ENCODE assay signal across 14 mouse cellular contexts in the genomic region with DNA sequence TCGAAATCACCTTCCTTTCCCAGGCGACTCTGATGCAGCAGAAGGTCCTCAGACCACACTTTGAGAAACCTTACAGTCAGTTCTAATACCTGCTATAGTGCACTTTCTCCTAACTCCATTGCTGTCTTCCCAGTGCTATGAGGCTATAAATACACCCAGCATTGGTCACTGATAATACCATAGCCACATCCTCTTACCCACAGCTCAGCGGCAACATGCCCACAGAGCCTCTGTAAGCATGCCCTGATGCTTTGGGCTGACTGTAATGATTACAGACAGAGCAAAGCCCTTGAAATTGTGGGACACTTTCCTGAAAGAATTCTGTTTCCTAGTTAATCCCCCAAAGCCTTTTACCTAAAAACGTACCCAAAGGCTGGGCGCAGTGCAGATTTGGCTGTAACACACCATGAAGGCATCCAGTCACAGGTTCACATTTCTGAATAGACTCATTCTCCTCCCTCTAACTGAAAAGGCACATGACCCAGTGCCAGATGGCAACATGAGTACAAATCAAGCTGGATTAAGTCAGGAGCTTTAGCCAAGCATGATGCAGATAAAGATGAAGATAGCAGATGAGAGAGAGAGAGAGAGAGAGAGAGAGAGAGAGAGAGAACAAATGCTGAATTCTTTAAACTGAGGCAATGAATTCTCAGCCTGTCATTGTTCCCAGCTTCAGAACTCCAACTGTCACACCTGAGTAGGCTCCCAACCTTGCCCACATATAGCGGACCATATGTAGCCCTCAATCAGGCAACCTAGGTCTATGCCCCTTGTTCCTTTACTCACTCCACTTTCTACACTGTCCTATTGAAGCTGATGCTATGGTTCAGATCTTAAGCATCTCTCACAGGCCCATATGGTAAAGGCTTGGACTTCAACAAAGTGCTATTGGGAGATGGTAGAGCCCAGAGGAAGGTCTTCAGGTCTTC. TPM values are rescaled to one million over a fixed set of nuclear protein-coding genes. Genes with fewer than 3 reads are reported as not detected.
DNase-seq lines count a peak whose midpoint lies in the region; ATAC-seq and TF ChIP-seq lines count a peak whose summit lies in the region.
"Had no signal": no experiment of that assay in that cellular context is flagged by ENCODE, and none has a peak within 500 bp of the region (broad histone marks: within the 10 kb centered on the region; RNA-seq: fewer than 3 reads in every experiment).

No protein-coding gene starts in this region.

- no peaks in the 10 kb centered on the region for H3K36me3 ChIP-seq in embryonic facial prominence, embryonic 12.5 days
- H3K36me3 ChIP-seq in embryonic facial prominence, embryonic 10.5 days (replicated peaks), result no peaks in the 10 kb centered on the region
- no peaks in the 10 kb centered on the region for H3K36me3 ChIP-seq in midbrain, postnatal 0 days (ENCODE audit: insufficient read depth, low read length)
- H3K36me3 ChIP-seq: neural tube, embryonic 12.5 days had no signal

- no peaks in the 10 kb centered on the region for H3K27me3 ChIP-seq in embryonic facial prominence, embryonic 12.5 days
- no peaks in the 10 kb centered on the region for H3K27me3 ChIP-seq in embryonic facial prominence, embryonic 10.5 days (replicated peaks; ENCODE audit: low read depth, poor library complexity, severe bottlenecking)
- H3K27me3 ChIP-seq in midbrain, postnatal 0 days (ENCODE audit: insufficient read depth, low read length), result no peaks in the 10 kb centered on the region
- H3K27me3 ChIP-seq: neural tube, embryonic 12.5 days had no signal

- 69% methylated on average over 6 of the region's 6 CpGs for WGBS in embryonic facial prominence, embryonic 12.5 days
- 81% methylated on average over 6 of the region's 6 CpGs for WGBS in embryonic facial prominence, embryonic 10.5 days
- 68% methylated on average over 6 of the region's 6 CpGs for WGBS in midbrain, postnatal 0 days

- no peaks in the 10 kb centered on the region for H3K4me1 ChIP-seq in embryonic facial prominence, embryonic 12.5 days
- H3K4me1 ChIP-seq in embryonic facial prominence, embryonic 10.5 days, result no peaks in the 10 kb centered on the region; the same call in 1 of the 2 replicates
- H3K4me1 ChIP-seq in midbrain, postnatal 0 days (ENCODE audit: insufficient read depth, low read length), result no peaks in the 10 kb centered on the region
- H3K4me1 ChIP-seq: neural tube, embryonic 12.5 days had no signal

- no peak overlapping the region for H3K4me2 ChIP-seq in embryonic facial prominence, embryonic 12.5 days (replicated peaks)
- H3K4me2 ChIP-seq in midbrain, postnatal 0 days (ENCODE audit: low read depth, low read length, poor library complexity, severe bottlenecking), result no peak overlapping the region
- H3K4me2 ChIP-seq: neural tube, embryonic 12.5 days had no signal

- no peak for DNase-seq in embryonic facial prominence, embryonic 10.5 days (ENCODE audit: low spot score)
- DNase-seq in layer of hippocampus, postnatal 14 days (ENCODE audit: low spot score in 2 of 2), result peak; percentile 2 to 12
- no peak for DNase-seq in layer of hippocampus, adult 2 months (ENCODE audit: low spot score in 2 of 2)
- DNase-seq in cerebellum, postnatal 10 days, result peak; percentile 78 to 82
- DNase-seq in midbrain, postnatal 0 days (ENCODE audit: low spot score), result peak; percentile 71
- no peak for DNase-seq in embryo, embryonic 11 days
- no peak for DNase-seq in lung, postnatal 25 days (ENCODE audit: low spot score)
- DNase-seq: adrenal gland, postnatal 14 days; lung, adult 18-20 months; right cerebral cortex, postnatal 25 days; thymus, postnatal 25 days had no signal

- H3K9ac ChIP-seq in embryonic facial prominence, embryonic 12.5 days, result no peak overlapping the region
- H3K9ac ChIP-seq in midbrain, postnatal 0 days (replicated peaks; ENCODE audit: low read length, poor library complexity, severe bottlenecking), result no peak overlapping the region
- H3K9ac ChIP-seq: neural tube, embryonic 12.5 days had no signal

- TF ChIP-seq CTCF in layer of hippocampus, adult 2 months (conservative IDR thresholded peaks at IDR 0.05), result no peak
- TF ChIP-seq CTCF in midbrain, postnatal 0 days (IDR thresholded peaks at IDR 0.05), result no peak

- ATAC-seq in embryonic facial prominence, embryonic 12.5 days (ENCODE audit: insufficient number of reproducible peaks, insufficient read depth, low FRiP score, low TSS enrichment), result peak; percentile 56; the same call in 1 of the 2 replicates
- peak; percentile 52; the same call in 1 of the 2 replicates for ATAC-seq in midbrain, postnatal 0 days (ENCODE audit: low FRiP score)

- no peak overlapping the region for H3K4me3 ChIP-seq in embryonic facial prominence, embryonic 12.5 days
- H3K4me3 ChIP-seq in embryonic facial prominence, embryonic 10.5 days, result no peak overlapping the region
- no peak overlapping the region for H3K4me3 ChIP-seq in layer of hippocampus, adult 2 months
- H3K4me3 ChIP-seq in midbrain, postnatal 0 days (ENCODE audit: low read depth, low read length), result no peak overlapping the region
- H3K4me3 ChIP-seq: neural tube, embryonic 12.5 days had no signal

- H3K9me3 ChIP-seq in embryonic facial prominence, embryonic 12.5 days, result no peaks in the 10 kb centered on the region
- no peaks in the 10 kb centered on the region for H3K9me3 ChIP-seq in embryonic facial prominence, embryonic 10.5 days
- H3K9me3 ChIP-seq in midbrain, postnatal 0 days (ENCODE audit: low read length), result no peaks in the 10 kb centered on the region
- H3K9me3 ChIP-seq: neural tube, embryonic 12.5 days had no signal

- no peak overlapping the region for H3K27ac ChIP-seq in embryonic facial prominence, embryonic 12.5 days
- no peak overlapping the region for H3K27ac ChIP-seq in embryonic facial prominence, embryonic 10.5 days (replicated peaks)
- no peak overlapping the region for H3K27ac ChIP-seq in layer of hippocampus, adult 2 months
- no peak overlapping the region for H3K27ac ChIP-seq in midbrain, postnatal 0 days (ENCODE audit: low read depth, low read length)
- H3K27ac ChIP-seq: kidney, postnatal 0 days; neural tube, embryonic 12.5 days had no signal

RNA-seq across cellular contexts. Expression of gene Pde1c, which starts 44.7 kb away (rescaled TPM):
- polyA plus RNA-seq in embryonic facial prominence, embryonic 12.5 days (2016; fragmentation: Nextera tagmentation; extraction: Ambion mirVana), result 5.5 and 5.9 TPM in 2 replicates
- 2.7 and 3.5 TPM in 2 replicates for polyA plus RNA-seq in embryonic facial prominence, embryonic 10.5 days (2016; fragmentation: Nextera tagmentation; extraction: Ambion mirVana)
- 1 to 10 TPM; 2.8 to 3.1 TPM for total RNA-seq in layer of hippocampus, postnatal 14 days (2021)
- 1 to 10 TPM; 3.1 to 3.5 TPM for total RNA-seq in layer of hippocampus, adult 2 months (2021)
- 10.3 and 17.1 TPM in 2 replicates for total RNA-seq in midbrain, postnatal 0 days (2014; rRNA removed)
- polyA plus RNA-seq in midbrain, postnatal 0 days (2015; fragmentation: Nextera tagmentation; extraction: Ambion mirVana), result 4.0 and 4.7 TPM in 2 replicates

Comparison
In these comparisons a context has a peak if more than half of its experiments do, and no peak if none do; other contexts are left out.
1. DNase-seq: peak in layer of hippocampus, postnatal 14 days (2 of 2), cerebellum, postnatal 10 days (2 of 2) and midbrain, postnatal 0 days (single experiment); none in embryonic facial prominence, embryonic 10.5 days (single experiment), layer of hippocampus, adult 2 months (0 of 2), embryo, embryonic 11 days (single experiment) and lung, postnatal 25 days (single experiment).